Mouse (Mus musculus) limb, embryonic 14.5 days (tissue): ENCODE results near the gene Gsg1l. TPM values are rescaled to one million over a fixed set of nuclear protein-coding genes. Genes with fewer than 3 reads are reported as not detected.

Source experiments
- ATAC-seq: fragments of 200-750 bp; cut with Nextera tagmentation; 2 replicates; pipeline ENCODE4 v1.8.0; 2017; ENCODE audit warnings: low read depth, moderate number of reproducible peaks, moderate TSS enrichment; ENCODE audit not compliant: low FRiP score
- DNase-seq: peaks from one replicate; pipeline ENCODE4 v3.0.0-alpha.2; 2015; ENCODE audit warnings: low spot score
- H3K27ac ChIP-seq: fragments of 300-500 bp; sonication (generic); replicated peaks from 2 replicates; pipeline ENCODE4 v1.5.1; 2014; ENCODE audit warnings: low read depth, mild to moderate bottlenecking, low read length, moderate library complexity, mixed read lengths
- H3K27me3 ChIP-seq: fragments of 300-500 bp; sonication (generic); 2 replicates; pipeline ENCODE4 v1.6.1; 2014; ENCODE audit warnings: low read length, mixed read lengths; ENCODE audit not compliant: control insufficient read depth, insufficient read depth
- H3K36me3 ChIP-seq: fragments of 300-500 bp; sonication (generic); 2 replicates; pipeline ENCODE4 v1.6.1; 2014; ENCODE audit warnings: mild to moderate bottlenecking, low read length, moderate library complexity, mixed read lengths; ENCODE audit not compliant: control insufficient read depth, insufficient read depth
- H3K4me1 ChIP-seq: fragments of 300-500 bp; sonication (generic); 2 replicates; pipeline ENCODE4 v1.6.1; 2014; ENCODE audit warnings: antibody characterized with exemption, low read length, mixed read lengths; ENCODE audit not compliant: control insufficient read depth, insufficient read depth
- H3K4me2 ChIP-seq: fragments of 300-500 bp; sonication (generic); replicated peaks from 2 replicates; pipeline ENCODE4 v1.6.1; 2014; ENCODE audit warnings: low read depth, mild to moderate bottlenecking, low read length, moderate library complexity; ENCODE audit not compliant: severe bottlenecking
- H3K4me3 ChIP-seq: fragments of 300-500 bp; sonication (generic); replicated peaks from 2 replicates; pipeline ENCODE4 v1.5.1; 2014; ENCODE audit warnings: low read length
- H3K9ac ChIP-seq: fragments of 300-500 bp; sonication (generic); 2 replicates; pipeline ENCODE4 v1.6.1; 2014; ENCODE audit warnings: mild to moderate bottlenecking, low read depth, low read length, moderate library complexity; ENCODE audit not compliant: severe bottlenecking
- H3K9me3 ChIP-seq: fragments of 300-500 bp; sonication (generic); 2 replicates; pipeline ENCODE4 v1.6.1; 2016; ENCODE audit warnings: low read length; ENCODE audit not compliant: control insufficient read depth
- POLR2A ChIP-seq: fragments of 200-500 bp; IDR thresholded peaks from 2 replicates; pipeline ENCODE4 v1.8.0; 2012; ENCODE audit warnings: inconsistent platforms, mild to moderate bottlenecking, moderate library complexity, borderline replicate concordance; ENCODE audit not compliant: insufficient read depth, insufficient read length; ENCODE audit errors: extremely low read depth
- WGBS: fragments of 180-500 bp; shearing (Covaris S2); extraction: QIAGEN DNeasy Blood & Tissue Kit; methylation state at CpG from one replicate; pipeline ENCODE4 v1.1.7; 2014; 5-methylcytosine and 5-hydroxymethylcytosine counted together
- polyA plus RNA-seq, 2 experiments: library from polyadenylated mRNA; depleted of rRNA in 1 of 2; stranded (reverse) in 1 of 2; unstranded in 1 of 2; fragments of >200 nt; fragmentation: Nextera tagmentation in 1 of 2; extraction: Ambion mirVana in 1 of 2; gene quantifications; 2 replicates each; pipeline versions ENCODE4 v1.2.1 to v1.2.3; 2012 to 2014

Gsg1l gene
- polyA plus RNA-seq, 2 experiments, result 2.4 to 4.3 TPM

- TF ChIP-seq POLR2A, result no peak
- 75% methylated on average over 5 of the region's 5 CpGs for WGBS
Measured at GRCm38 (mm10) chr7:125924044-125924443, 158.2 kb downstream of the Gsg1l start.

GRCm38 (mm10) chr7:125920801-125921200 is 161.4 kb downstream of the Gsg1l start:
- H3K27me3 ChIP-seq, result no peaks in the 10 kb centered on the region

More at GRCm38 (mm10) chr7:125924044-125924443, 158.2 kb downstream of the Gsg1l start:
- DNase-seq (no peak), ATAC-seq (no peak)
- no peaks in the 10 kb centered on the region for H3K4me1 ChIP-seq
- no peaks in the 10 kb centered on the region for H3K9me3 ChIP-seq
- no peak overlapping the region for H3K9ac ChIP-seq
- no peaks in the 10 kb centered on the region for H3K36me3 ChIP-seq
- H3K4me3 ChIP-seq, result no peak overlapping the region
- H3K4me2 ChIP-seq, result no peak overlapping the region
- no peak overlapping the region for H3K27ac ChIP-seq
- no peaks in the 10 kb centered on the region for H3K27me3 ChIP-seq

GRCm38 (mm10) chr7:125900386-125901161 is 181.6 kb downstream of the Gsg1l start:
- ATAC-seq (no peak), DNase-seq (no peak)
- Histone ChIP-seq H3K9ac (no peak overlapping the region), H3K9me3 (no peaks in the 10 kb centered on the region), H3K4me2 (no peak overlapping the region), H3K27ac (no peak overlapping the region), H3K36me3 (no peaks in the 10 kb centered on the region), H3K4me3 (no peak overlapping the region), H3K27me3 (no peaks in the 10 kb centered on the region), H3K4me1 (no peaks in the 10 kb centered on the region)
- TF ChIP-seq POLR2A, result no peak
- WGBS, result 48% methylated on average over 13 of the region's 13 CpGs

More at GRCm38 (mm10) chr7:125920801-125921200, 161.4 kb downstream of the Gsg1l start:
- 88% methylated on average over 5 of the region's 5 CpGs for WGBS
- no peak overlapping the region for H3K4me3 ChIP-seq
- H3K9ac ChIP-seq, result no peak overlapping the region
- H3K9me3 ChIP-seq, result no peaks in the 10 kb centered on the region; the same call in 1 of the 2 replicates
- TF ChIP-seq POLR2A, result no peak
- H3K4me1 ChIP-seq, result no peaks in the 10 kb centered on the region
- H3K4me2 ChIP-seq, result no peak overlapping the region
- no peaks in the 10 kb centered on the region for H3K36me3 ChIP-seq
- no peak for DNase-seq
- ATAC-seq, result no peak
- H3K27ac ChIP-seq, result no peak overlapping the region

DNA sequence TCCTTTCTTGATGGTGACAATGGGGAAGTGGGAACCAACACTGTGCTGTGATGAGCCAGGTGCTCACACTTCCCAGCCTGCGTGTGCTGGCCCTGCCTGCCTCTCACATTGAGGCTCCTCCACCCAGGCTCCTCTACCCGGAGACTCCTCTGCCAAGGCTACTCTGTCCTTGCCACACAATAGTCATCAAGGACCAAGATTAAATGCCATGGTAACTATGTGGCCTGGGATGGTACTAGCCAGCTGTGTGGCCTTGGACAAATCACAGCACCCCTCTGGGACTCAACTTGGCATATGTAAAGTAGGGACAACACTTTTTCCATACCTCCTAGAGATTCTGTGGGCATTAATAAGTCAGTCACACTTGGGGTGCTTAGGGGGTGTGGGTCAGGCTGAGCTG is 182.3 kb downstream of the Gsg1l start:
- WGBS, result 61% methylated on average over 2 of the region's 2 CpGs
- Histone ChIP-seq H3K4me2 (no peak overlapping the region), H3K4me1 (no peaks in the 10 kb centered on the region), H3K9ac (no peak overlapping the region), H3K27ac (no peak overlapping the region), H3K36me3 (no peaks in the 10 kb centered on the region), H3K4me3 (no peak overlapping the region), H3K9me3 (no peaks in the 10 kb centered on the region), H3K27me3 (no peaks in the 10 kb centered on the region)
- TF ChIP-seq POLR2A, result no peak
- DNase-seq, result no peak
- no peak for ATAC-seq

- 37% methylated on average over 7 of the region's 7 CpGs for WGBS
- Histone ChIP-seq H3K36me3 (no peaks in the 10 kb centered on the region), H3K27me3 (no peaks in the 10 kb centered on the region), H3K4me3 (no peak overlapping the region), H3K4me1 (no peaks in the 10 kb centered on the region), H3K27ac (no peak overlapping the region), H3K9ac (no peak overlapping the region), H3K4me2 (no peak overlapping the region), H3K9me3 (no peaks in the 10 kb centered on the region)
- ATAC-seq (peak; percentile 53; the same call in 1 of the 2 replicates), DNase-seq (peak; percentile 12)
- TF ChIP-seq POLR2A, result no peak
Measured at GRCm38 (mm10) chr7:125899036-125899435, 183.2 kb downstream of the Gsg1l start.
